Mouse (Mus musculus): ENCODE measurements around the gene Zfyve19.

Zfyve19 gene

DNA sequence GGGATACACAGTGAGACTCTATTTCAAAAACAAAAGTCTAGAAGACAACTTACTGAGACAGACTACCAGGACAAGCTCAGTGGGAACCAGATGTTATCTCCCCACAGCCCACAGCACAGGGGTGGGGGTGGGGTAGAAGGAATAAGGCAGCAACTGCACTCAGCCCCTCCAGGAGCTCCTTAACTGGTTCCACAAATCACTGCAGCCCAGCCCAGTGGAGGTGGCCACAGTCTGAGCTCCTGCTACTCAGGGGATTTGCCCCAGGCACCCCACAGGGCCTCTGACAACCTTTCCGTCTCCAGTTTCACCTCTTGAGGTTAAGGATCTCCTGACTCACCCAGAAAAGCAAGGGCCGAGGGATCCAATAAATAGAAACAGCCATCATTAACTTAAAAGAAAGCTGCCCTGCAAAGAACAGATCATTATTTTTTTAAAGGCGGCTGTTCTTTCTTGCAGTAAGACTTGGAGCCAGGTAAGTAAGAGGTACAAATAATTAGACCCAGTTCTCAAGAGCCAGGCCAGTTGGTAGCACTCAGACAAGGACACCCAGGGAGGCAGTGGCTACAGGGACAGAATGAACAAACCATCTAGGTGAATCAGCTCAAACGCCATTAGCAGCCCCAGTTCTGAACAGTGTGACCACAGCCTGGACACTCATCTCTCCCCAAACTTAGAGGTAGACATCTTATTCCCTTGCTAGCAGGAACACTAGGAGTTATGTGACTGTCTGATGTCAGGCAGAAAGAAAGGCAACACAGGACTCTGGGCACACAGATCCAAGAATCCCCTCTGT is 11.9 kb upstream of the Zfyve19 start:
- no peak for DNase-seq (ENCODE audit: extremely low read depth, low read depth, low spot score)

DNA sequence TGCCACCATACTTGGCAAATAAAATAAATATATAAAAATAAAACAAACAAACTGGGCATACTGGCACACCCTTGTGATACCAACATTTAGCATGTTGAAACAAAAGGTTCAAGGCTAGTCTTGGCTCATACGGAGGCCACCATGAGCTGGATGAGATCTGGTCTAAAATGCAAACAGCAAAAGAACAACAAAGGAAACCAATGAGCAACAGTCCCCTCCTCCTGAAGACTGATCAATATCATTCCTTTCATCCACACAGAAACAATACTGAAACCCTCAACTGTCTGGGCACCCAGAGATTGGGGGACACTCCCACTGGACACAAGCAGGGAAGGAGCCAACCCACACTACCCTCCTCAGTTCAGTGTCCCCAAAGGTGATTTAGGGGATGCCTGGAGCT is 10.9 kb upstream of the Zfyve19 start:
- DNase-seq (ENCODE audit: extremely low read depth, low read depth, low spot score), result no peak

DNA sequence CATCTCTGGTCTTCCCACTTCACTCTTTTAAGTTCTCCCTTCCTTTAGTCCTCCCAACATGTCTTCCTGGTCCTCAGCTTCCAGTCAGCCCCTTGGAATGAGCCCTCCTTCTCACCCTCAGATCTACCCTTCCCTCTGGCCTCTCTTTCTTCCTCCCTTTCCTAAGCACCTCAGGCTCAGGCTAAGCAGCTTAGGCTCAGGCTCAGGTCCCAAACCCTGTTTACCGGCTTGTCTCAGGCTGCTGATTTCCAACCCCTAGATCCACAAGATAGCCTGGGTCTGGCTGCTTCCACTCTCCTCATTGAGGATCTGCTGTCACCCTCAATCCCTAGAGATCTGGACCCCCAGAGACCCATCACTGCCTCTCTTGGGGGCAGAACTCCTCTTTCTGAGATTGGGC is 10.4 kb upstream of the Zfyve19 start:
- DNase-seq (ENCODE audit: extremely low read depth, low read depth, low spot score), result no peak

DNA sequence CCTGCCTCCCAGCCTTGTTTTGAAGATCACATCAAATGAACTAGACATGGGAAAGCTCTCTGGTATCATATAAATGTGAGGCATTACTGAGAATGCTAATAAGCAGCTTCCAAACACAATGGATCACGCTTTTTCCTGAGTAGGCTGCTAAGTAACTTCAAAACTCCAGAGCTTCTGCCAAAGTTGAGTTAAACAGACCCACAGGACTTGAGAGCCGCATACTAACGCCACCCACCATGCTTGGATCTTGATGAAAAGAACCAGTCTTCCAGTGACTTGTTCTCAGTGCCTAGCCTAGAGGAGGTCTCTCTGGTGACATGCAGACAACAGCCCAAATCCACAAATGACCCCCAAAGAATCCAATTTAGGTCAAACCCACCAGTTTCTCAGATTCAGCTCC is 9.5 kb upstream of the Zfyve19 start:
- no peak for DNase-seq (ENCODE audit: extremely low read depth, low read depth, low spot score)

DNA sequence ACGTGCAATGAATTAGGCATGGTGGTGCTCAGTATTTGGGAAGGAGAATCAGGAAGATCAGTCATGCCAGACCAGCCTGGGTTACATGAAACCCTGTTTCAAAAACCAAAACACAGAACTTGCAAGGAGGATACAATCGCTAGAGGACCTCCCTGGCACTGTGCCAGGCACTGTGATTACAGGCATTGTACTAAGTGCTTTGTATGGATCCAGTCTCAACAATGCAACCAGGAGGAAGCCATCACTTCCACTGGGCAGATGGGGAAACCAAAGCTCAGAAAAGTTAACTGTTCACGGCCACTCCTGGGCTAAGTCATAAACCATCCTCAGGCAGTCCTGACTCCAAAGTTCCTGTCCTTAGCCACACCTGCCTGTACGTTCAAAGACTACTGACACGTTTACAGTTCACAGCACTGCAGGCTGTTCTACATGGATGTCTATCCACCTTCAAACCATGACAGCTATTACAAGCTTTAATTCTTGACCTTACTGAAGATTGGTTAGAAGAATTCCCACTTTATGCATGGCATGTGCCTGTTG is 5.4 kb upstream of the Zfyve19 start:
- DNase-seq (ENCODE audit: extremely low read depth, low read depth, low spot score), result no peak

DNA sequence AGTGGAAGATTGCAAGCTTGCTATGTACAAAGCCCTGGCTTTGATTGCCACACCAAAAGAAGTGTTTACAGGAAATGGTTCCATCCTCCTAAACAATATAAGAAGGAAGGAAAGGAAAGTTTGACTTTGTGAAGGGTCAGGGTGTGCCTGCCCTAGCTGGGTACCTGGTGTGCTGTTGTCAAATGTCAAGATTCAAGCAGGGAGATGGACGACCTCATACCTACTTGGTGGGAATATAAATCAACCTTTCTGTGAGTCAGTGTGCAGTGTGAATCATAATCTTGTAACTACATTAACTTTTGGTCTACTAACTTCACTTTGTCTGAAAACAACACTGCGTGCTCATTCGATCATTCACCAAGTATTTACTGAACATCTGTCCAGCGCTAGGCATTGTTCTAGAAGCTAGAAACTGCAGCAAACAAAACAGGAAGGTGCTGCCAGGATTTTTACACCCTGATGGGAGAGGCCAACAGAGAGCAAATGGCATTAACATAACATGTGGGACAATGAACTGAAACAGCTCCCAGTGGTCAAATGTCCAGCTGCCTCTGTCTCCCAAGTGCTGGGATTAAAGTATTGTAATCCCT is 4.5 kb upstream of the Zfyve19 start:
- DNase-seq (ENCODE audit: extremely low read depth, low read depth, low spot score), result no peak

DNA sequence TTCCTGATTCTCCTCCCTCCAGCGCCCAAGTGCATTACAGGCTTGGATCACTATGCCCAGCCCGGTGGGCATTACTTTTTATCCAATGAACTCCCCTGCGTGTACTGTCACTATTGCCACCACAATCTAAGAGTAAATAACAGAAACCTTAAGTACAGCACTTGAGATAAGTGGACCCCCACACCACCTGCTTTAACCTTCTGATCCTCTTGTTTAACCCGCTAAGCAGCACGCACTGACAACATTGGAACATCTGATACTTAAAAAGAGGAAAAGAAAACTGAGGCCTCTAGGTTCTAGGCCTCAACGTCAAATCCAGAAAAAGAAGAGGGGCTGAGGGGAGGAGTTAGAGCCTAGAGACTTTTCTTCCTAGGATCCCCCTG is 465 bp upstream of the Zfyve19 start:
- no peak for DNase-seq (ENCODE audit: extremely low read depth, low read depth, low spot score)

DNA sequence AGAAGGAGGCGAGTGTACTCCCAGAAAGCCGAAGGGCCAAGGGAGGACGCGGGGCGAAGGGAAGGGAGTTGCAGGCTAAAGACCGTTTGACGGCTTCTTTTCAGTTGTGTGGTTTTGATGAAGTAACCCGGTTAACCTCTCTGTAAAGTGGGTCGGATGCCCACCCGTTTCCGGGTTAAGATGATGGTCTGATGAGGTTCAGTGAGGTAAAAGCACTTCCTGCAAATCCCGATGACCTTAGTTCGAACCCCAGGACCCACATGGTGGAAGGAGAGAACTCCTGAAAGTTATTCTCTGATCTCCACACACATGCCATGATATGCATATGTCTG is 725 bp downstream of the Zfyve19 start:
- DNase-seq (ENCODE audit: extremely low read depth, low read depth, low spot score), result no peak

DNA sequence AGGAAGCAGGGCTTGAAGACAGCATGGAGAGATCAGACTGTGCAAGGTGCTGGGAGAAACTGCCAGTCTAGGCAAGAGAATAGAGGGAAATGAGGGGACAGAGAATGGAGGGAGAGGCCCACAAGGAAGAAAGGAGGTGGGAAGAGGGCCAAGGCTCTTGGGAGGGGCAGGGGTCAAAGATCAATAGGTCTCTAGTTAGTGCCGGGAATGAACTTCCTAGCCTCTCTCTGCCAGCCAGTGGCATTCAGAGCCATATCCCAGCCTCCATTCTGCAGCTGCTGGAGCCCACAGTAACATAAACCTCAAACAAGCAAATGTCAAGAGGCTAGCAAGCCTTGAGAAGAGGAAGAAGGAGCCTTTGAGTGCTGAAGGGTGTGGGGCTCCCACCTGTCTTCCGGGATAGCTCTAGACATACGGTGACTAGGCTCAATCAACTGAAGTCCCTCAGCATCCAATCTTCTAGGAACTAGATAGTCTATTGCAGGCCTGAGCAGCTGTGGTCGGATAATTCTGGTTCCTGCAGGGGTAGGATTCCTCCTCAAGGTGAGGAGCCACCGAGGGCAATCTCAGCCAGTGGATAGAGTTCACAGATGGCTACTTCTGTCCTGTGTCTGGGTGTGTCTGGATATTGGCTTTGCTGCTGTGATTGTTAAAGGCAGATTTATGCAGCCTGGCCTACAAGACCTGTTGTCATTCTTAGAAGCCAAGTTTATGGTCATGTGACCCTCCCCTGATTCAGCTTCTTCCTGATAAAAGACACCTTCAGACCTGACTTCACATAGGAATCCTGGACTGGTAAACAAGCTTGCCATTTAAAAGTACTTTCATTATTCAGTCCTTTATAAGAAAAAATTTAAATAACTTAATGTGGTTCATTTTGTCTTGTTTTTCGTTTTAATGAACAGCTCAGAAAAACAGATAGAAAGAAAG is 21.6 kb downstream of the Zfyve19 start, which contains the start of gene Ppp1r14d:
Gene Ppp1r14d, minus strand, starts transcription at position 132 of the 930 bp plus-strand sequence.
- DNase-seq (ENCODE audit: extremely low read depth, low read depth, low spot score), result no peak

DNA sequence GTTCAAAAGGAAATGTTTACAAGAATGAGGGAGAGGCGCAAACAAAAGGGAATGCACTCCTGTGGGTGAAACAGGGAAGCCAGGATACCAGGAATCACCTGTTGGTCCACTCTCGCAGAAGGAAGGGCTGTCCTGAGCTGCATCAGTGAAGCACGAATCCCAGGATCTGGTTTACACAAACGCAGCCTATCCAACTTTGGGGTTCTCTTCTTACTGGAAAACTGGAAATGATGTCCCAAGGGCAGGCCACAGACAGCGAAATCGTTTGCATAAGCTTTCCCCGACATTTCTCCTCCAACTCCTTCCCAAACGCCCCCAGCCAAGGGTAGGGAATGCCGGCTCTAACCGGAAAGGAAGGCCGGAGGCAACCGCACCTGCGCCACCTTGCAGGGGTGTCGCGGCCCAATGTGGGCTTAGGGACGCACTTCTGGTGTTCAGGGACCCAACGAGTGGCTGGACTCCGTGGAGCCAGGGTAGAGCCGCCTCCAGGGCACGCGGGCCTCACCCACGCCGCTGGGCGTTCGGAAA is 28.3 kb downstream of the Zfyve19 start:
- DNase-seq (ENCODE audit: extremely low read depth, low read depth, low spot score), result no peak

DNA sequence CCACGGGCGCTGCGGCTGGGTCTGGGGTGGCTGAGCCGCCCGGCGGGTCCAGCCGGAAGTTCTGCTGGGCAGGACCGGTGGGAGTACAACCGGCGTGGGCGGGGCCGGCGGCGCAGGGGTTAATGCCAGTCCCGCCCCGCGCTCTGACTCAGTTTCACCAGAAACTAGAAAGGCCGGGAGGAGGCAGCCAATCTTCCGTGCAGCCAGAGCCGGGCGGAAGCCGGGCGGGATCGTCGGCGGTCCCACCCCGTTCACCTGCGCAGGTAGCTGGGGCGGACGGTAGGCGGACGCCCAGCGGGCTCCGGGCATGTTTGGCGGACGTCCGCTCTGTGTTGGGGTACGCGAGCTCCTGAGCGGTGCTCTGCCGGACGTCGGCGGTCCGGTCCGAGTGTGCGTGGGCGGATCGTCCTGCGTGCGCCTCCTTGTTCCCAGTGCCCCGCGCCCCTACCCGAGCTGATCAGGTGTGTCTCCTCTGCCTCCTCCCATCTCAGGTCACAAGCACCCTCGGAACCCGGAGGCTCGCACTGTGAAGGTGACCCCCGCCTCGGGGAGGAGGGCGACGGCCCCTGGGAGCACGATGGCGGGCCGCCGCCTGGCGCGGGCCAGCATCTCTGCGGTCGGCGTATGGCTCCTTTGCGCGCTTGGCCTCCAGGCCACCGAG is 28.9 kb downstream of the Zfyve19 start, which contains the start of gene Spint1:
Gene Spint1, plus strand, starts transcription at position 153 of the 661 bp plus-strand sequence.
- no peak for DNase-seq (ENCODE audit: extremely low read depth, low read depth, low spot score)

DNA sequence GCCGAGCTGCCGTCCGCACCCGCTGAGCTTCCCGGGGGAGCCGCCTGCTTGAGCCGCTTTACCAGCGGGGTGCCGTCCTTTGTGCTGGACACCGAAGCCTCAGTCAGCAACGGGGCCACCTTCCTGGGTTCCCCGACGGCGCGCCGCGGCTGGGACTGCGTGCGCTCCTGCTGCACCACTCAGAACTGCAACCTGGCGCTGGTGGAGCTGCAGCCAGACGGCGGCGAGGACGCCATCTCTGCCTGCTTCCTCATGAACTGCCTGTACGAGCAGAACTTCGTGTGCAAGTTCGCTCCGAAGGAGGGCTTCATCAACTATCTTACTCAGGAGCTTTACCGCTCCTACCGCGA is 29.4 kb downstream of the Zfyve19 start:
- no peak for DNase-seq (ENCODE audit: extremely low read depth, low read depth, low spot score)

DNA sequence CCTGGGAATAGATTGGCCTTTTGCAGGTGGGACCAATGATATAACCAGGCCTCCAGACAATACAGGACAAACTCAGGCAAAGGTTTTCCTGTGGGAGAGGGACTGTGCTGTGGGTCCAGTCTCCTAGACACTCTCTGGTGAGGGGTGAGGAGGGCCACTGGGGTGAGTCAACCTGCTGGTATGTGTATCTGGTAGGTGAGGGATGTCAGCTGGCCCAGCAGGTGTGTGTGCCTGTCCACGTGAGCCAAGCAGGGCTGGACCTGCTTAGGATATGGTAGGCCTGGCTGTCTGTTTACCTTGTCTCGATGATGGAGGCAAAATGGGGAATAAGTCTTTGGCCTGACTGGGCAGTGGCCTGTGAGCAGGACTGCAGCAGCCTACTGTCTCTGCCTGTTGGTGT is 30.3 kb downstream of the Zfyve19 start:
- DNase-seq (ENCODE audit: extremely low read depth, low read depth, low spot score), result no peak

DNA sequence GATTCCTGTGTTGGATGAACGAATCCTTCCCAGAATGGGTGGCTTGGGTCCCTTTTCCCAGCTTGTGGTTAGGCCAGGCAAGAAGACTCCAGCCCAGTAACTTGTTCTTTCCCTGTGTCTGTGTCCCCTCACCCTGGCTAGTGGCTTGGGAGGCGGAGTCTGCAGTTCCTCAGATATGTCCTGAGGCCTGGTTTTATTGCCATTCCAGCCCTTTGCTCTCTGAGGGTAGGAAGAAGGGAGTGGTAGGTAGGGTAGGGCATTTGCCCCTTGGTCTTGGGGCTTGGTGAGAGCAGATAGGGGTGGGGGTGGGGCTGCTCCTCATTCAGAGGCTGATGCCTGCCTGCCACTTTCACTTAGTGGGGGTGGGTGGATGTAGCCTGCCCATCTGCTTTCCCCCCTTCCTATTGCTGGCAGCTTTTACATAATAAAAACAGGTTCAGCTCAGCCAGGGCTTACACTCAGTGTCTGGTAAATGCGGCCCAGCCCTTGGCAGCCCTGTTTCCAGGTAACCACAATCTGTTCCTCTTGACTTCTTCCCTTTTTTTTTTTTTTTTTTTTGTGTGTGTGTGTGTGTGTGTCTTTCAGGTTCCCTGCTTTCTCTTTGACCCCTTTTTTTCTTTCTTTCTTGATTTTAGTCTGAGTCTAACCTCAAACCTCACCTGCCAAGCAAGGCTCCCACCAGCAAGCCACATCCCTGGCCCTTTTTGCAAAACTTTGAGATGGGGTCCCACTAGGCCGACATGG is 31.8 kb downstream of the Zfyve19 start:
- no peak for DNase-seq (ENCODE audit: extremely low read depth, low read depth, low spot score)

DNA sequence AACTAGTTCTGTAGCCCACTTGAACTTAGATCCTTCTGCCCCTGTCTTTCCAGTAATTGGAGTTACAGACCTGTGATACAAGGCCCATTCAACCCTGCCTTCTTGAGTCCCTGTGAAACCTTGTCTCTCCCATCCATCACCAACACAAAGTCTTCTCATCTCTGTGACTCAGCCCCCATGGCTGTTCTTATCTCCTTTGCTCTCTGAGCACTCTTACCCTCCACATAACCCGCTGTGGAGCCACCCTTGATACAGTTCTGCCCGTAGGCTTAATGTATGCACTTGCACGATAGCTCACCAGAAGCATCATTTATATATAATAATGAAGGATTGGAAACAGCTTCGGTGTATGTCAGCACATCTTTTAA is 32.4 kb downstream of the Zfyve19 start:
- DNase-seq (ENCODE audit: extremely low read depth, low read depth, low spot score), result no peak

DNA sequence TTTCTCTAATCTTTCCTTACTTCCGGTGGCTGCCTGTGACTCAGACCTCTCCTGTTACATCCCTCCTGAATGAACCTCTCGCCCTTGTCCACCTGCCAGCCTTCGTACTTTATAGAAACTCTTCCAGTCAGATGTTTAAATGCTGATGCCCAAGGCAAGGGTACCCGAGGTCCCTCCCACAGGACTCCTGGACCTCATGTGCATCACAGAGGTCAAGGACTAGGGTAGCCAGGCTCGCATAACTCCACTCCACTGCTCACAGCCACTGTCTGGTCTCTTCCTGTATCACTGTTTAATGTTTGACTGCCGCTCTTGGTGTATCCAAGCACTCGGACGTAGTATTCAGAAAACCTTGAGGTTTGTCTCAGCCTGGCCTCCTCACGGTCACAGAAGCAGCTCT is 34.1 kb downstream of the Zfyve19 start:
- no peak for DNase-seq (ENCODE audit: extremely low read depth, low read depth, low spot score)

DNA sequence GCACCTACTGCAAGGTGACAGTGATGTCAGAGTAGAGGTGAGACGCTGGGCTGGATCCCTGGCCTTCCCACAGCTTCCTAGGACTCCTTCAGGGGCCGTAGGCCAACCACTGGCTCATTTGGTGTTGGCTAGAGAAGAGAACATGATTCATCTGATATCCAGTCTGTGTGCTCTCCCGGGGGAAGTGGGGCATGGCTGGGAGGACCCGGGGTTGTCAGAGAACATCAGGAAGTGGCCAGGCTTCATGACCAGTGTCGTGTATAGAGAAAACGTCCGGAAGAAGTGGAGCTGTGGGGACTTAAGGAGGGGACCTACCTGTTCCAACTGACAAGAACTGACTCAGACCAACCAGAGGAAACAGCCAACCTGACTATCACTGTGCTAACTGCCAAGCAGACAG is 36.8 kb downstream of the Zfyve19 start:
- no peak for DNase-seq (ENCODE audit: extremely low read depth, low read depth, low spot score)

DNA sequence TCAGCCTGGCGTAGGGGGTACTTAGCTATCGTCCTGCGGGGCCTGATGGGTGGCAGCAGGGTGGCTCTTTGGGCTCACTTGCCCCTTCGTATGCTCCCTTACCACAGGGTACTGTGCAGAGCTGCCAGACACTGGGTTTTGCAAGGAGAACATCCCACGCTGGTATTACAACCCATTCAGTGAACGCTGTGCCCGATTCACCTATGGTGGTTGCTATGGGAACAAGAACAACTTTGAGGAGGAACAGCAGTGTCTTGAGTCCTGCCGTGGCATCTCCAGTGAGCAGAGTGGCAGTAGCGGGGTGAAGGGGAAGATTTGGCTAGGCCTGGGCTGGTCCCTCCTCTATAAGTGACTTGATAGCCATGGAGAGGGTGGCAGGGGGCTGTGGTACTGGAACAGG is 39.5 kb downstream of the Zfyve19 start:
- no peak for DNase-seq (ENCODE audit: extremely low read depth, low read depth, low spot score)

DNA sequence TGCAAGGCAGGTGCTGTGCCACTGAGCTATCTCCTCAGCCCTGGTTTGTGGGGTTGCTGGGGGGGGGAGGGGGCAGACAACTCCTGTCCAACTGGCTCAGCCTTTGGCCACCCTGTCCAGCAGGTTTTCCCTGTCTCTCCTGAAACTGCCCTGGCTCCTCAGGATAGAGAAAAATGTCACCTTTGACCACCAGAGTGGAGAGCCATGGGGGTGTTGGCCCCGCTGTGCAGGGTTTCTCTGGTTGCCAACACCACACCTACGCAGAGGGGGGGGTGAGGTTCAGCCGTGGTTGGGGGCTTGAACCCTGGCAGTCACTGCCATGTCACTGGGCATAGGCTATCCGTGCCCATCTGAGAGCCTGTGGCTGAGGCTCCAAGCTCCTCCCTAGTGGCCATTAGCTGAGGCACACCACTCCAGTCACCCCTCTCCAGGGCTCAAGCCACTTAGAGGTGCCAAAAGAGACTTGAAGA is 41.2 kb downstream of the Zfyve19 start:
- no peak for DNase-seq (ENCODE audit: extremely low read depth, low read depth, low spot score)

DNA sequence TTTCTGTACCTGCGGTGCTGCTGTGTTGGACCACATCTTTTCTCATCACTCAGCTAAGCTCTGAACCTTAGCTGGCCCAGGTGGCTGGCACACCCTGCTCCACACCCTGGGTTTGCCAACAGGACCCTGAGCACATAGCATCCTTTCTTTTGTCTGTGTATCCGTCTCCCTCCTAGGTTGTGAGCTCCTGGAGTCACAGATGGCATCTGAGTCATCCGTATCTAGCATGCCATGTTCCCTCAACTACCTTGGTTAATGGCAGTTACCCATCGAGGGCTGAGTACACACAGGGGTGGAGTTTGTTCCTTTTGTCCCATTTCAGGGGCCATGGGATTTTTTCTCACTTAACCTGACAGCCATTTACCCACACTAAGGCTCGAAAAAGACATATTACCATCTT is 42.0 kb downstream of the Zfyve19 start:
- no peak for DNase-seq (ENCODE audit: extremely low read depth, low read depth, low spot score)
